Mouse (Mus musculus): ENCODE results near the gene Pilrb2. TPM values are rescaled to one million over a fixed set of nuclear protein-coding genes. Genes with fewer than 3 reads are reported as not detected.

The Pilrb2 gene
- polyA plus RNA-seq, 1 experiment from 2014 or later: 0.13 TPM

Other genes starting within 250 kb of the Pilrb2 start
- 0.22 and 0.36 TPM in 2 replicates for gene Fbxo24, start 242.8 kb downstream of the Pilrb2 start, polyA plus RNA-seq (2016; fragmentation: Nextera tagmentation; extraction: Ambion mirVana)
- gene Lrch4, start 242.7 kb downstream of the Pilrb2 start, polyA plus RNA-seq (2016; fragmentation: Nextera tagmentation; extraction: Ambion mirVana): 30.8 and 34.0 TPM in 2 replicates
- gene Gm20605, start 242.6 kb downstream of the Pilrb2 start, polyA plus RNA-seq (2016; fragmentation: Nextera tagmentation; extraction: Ambion mirVana): 9.2 and 11.8 TPM in 2 replicates
- 6.6 and 6.8 TPM in 2 replicates for gene Sap25, start 230.5 kb downstream of the Pilrb2 start, polyA plus RNA-seq (2016; fragmentation: Nextera tagmentation; extraction: Ambion mirVana)
- gene Irs3, start 226.1 kb downstream of the Pilrb2 start, polyA plus RNA-seq (2016; fragmentation: Nextera tagmentation; extraction: Ambion mirVana): 0.18 and 0.34 TPM in 2 replicates
- 21.7 and 22.2 TPM in 2 replicates for gene Agfg2, start 187.1 kb downstream of the Pilrb2 start, polyA plus RNA-seq (2016; fragmentation: Nextera tagmentation; extraction: Ambion mirVana)
- 3.7 and 4.6 TPM in 2 replicates for gene Nyap1, start 130.2 kb downstream of the Pilrb2 start, polyA plus RNA-seq (2016; fragmentation: Nextera tagmentation; extraction: Ambion mirVana)
- 129 and 133 TPM in 2 replicates for gene Tsc22d4, start 126.1 kb downstream of the Pilrb2 start, polyA plus RNA-seq (2016; fragmentation: Nextera tagmentation; extraction: Ambion mirVana)
- gene Ppp1r35, start 93.0 kb downstream of the Pilrb2 start, polyA plus RNA-seq (2016; fragmentation: Nextera tagmentation; extraction: Ambion mirVana): 51.3 and 51.9 TPM in 2 replicates
- gene Mepce, start 84.2 kb downstream of the Pilrb2 start, polyA plus RNA-seq (2016; fragmentation: Nextera tagmentation; extraction: Ambion mirVana): 14.5 and 15.8 TPM in 2 replicates
- 38.2 and 39.3 TPM in 2 replicates for gene Zcwpw1, start 84.0 kb downstream of the Pilrb2 start, polyA plus RNA-seq (2016; fragmentation: Nextera tagmentation; extraction: Ambion mirVana)
- 0.22 and 0.28 TPM in 2 replicates for gene Pilra, start 35.5 kb downstream of the Pilrb2 start, polyA plus RNA-seq (2016; fragmentation: Nextera tagmentation; extraction: Ambion mirVana)
- 0.47 TPM in 1 of 2 replicates, not detected in the other for gene Pilrb1, start 13.7 kb downstream of the Pilrb2 start, polyA plus RNA-seq (2016; fragmentation: Nextera tagmentation; extraction: Ambion mirVana)
- gene Cyp3a13, start 49.8 kb upstream of the Pilrb2 start, polyA plus RNA-seq (2016; fragmentation: Nextera tagmentation; extraction: Ambion mirVana): not detected in 2 replicates
- 0.32 and 0.41 TPM in 2 replicates for gene Gjc3, start 91.3 kb upstream of the Pilrb2 start, polyA plus RNA-seq (2016; fragmentation: Nextera tagmentation; extraction: Ambion mirVana)
- gene Azgp1, start 109.7 kb upstream of the Pilrb2 start, polyA plus RNA-seq (2016; fragmentation: Nextera tagmentation; extraction: Ambion mirVana): not detected in 2 replicates
- not detected in 2 replicates for gene Smok3a, start 149.4 kb upstream of the Pilrb2 start, polyA plus RNA-seq (2016; fragmentation: Nextera tagmentation; extraction: Ambion mirVana)
- not detected in 2 replicates for gene Smok3b, start 149.6 kb upstream of the Pilrb2 start, polyA plus RNA-seq (2016; fragmentation: Nextera tagmentation; extraction: Ambion mirVana)
- gene Smok3c, start 181.4 kb upstream of the Pilrb2 start, polyA plus RNA-seq (2016; fragmentation: Nextera tagmentation; extraction: Ambion mirVana): not detected in 2 replicates
- 26.3 and 29.2 TPM in 2 replicates for gene Zkscan1, start 213.3 kb upstream of the Pilrb2 start, polyA plus RNA-seq (2016; fragmentation: Nextera tagmentation; extraction: Ambion mirVana)
- gene Zscan21, start 245.1 kb upstream of the Pilrb2 start, polyA plus RNA-seq (2016; fragmentation: Nextera tagmentation; extraction: Ambion mirVana): 80.7 and 85.4 TPM in 2 replicates

Data from embryonic facial prominence, embryonic 12.5 days (tissue).